Mouse (Mus musculus): Measurements from ENCODE around the gene Sco2.
A peak's percentile ranks its signal among the peaks of the same experiment; 100 is the strongest.

Gene Sco2

GRCm38 (mm10) chr15:89373762-89374248 is at the start of gene Sco2:
TSS of gene Sco2 (minus strand) at chr15:89373846.
- DNase-seq (ENCODE audit: low spot score in 2 of 2) = peak; percentile 83 to 96

DNA sequence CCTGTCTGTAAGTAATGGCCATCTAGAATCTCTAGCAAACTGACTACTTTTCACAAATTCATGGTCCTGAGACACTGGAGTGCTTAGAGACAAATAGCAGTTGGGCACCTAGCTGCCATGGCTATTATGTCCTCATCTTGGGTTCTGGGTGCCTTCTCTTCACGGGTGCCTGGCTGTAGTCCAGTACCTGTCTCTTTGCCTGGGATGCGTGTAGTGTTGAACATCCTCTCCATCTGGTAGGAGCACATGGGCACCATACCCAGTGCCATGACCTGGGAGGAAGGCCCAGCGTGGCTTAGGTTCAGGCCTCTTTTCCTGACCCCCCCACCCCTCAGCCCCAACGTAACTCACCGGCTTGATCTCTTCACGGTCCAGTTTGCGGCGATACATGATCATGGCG is 48.3 kb upstream of the Sco2 start:
- DNase-seq (ENCODE audit: low spot score in 2 of 2) = no peak

GRCm38 (mm10) chr15:89415282-89415681 is 41.6 kb upstream of the Sco2 start:
- no peak for DNase-seq (ENCODE audit: low spot score in 2 of 2)

- DNase-seq (ENCODE audit: low spot score in 2 of 2) = no peak
Measured at GRCm38 (mm10) chr15:89410118-89410517, 36.5 kb upstream of the Sco2 start, which contains the start of gene Syce3. TSS of gene Syce3 (minus strand) at chr15:89410503.

- no peak for DNase-seq (ENCODE audit: low spot score in 2 of 2)
Measured at GRCm38 (mm10) chr15:89406691-89407090, 33.0 kb upstream of the Sco2 start.

- DNase-seq (ENCODE audit: low spot score in 2 of 2) = no peak
Measured at GRCm38 (mm10) chr15:89404831-89405623, 31.4 kb upstream of the Sco2 start.

- DNase-seq (ENCODE audit: low spot score in 2 of 2) = no peak
Measured at GRCm38 (mm10) chr15:89402471-89402870, 28.8 kb upstream of the Sco2 start.

DNA sequence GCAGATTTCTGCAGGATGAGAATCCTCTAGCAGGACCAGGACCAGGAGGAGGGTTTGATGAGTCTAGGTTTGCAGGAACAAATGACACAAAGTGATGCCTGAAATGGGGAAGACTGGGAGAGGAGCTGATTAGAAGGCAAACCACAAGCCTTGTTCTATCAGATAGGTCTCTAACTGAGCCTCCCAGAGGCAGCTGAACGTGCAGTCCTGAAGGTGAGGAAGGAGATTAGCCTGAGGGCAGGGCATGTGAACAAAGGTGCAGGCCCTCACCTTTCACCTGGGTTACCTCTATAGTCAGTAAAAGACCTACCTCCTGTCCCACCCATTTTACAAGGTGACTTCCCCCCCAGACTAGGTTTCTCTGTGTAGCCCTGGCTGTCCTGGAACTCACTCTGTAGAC is 26.1 kb upstream of the Sco2 start:
- no peak for DNase-seq (ENCODE audit: low spot score in 2 of 2)

- DNase-seq (ENCODE audit: low spot score in 2 of 2) = no peak
Measured at GRCm38 (mm10) chr15:89398146-89398545, 24.5 kb upstream of the Sco2 start.

DNA sequence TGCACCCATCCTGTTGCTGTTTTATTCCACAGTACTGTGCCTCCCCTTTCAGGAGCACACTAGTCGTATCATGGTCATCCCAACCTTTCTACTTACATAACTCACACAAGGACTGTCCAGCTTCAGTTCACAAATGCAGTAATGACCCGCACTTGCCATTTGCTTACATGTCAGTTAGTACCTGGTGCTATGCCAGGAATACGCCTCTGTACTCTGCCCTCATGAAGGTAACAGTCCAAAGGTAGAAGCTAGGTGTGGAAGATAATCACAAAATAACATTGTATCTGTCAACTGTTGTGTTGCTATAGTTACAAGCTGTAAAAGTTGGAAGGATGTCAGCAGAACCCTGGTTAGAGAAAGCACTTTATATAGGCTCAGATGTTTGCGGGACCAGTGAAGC is 23.2 kb upstream of the Sco2 start:
- no peak for DNase-seq (ENCODE audit: low spot score in 2 of 2)

- no peak for DNase-seq (ENCODE audit: low spot score in 2 of 2)
Measured at GRCm38 (mm10) chr15:89390081-89390480, 16.4 kb upstream of the Sco2 start.

DNA sequence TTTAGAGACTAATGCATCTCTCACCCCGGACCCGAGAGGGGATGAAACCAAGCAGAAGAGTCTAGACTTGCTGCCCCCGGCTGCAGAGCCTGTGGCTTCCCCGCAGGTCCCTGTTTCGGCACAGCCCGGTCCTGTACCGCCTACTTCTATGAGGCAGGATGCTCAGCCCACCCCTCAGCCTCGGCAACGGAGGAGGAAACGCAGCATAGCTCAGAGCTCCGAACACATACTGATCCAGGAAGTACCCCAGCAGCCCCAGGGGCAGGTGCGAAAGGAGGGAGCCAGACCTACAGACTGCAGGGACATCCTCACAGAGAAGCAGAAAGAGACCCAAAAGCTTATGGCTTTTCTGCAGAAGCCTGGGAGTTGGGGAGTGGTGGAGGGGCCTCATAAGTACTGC is 13.5 kb upstream of the Sco2 start:
- DNase-seq (ENCODE audit: low spot score in 2 of 2) = peak; percentile 23 to 47

DNA sequence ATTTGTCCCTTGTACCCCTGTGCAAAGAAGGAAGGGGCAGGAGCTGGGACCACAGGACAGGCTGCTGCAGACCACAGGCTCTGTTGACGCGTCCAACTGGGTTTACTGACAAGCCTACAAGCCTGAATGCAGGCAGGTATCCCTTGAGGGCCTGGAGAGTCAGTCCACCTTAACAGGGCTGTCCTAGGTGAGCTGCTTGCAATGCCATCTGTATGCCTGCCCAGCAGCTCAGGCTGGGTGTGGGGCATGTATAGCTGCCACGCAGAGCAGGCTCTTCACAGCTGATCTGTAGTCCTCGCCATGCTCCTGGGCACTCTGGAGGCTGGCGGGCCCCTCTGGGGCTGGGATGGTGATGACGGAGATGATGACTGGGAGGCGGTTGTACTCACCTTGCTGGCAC is 11.0 kb upstream of the Sco2 start, which contains the start of gene Klhdc7b:
Gene Klhdc7b, plus strand, starts transcription at position 301 of the 400 bp plus-strand sequence.
- DNase-seq (ENCODE audit: low spot score in 2 of 2) = no peak

DNA sequence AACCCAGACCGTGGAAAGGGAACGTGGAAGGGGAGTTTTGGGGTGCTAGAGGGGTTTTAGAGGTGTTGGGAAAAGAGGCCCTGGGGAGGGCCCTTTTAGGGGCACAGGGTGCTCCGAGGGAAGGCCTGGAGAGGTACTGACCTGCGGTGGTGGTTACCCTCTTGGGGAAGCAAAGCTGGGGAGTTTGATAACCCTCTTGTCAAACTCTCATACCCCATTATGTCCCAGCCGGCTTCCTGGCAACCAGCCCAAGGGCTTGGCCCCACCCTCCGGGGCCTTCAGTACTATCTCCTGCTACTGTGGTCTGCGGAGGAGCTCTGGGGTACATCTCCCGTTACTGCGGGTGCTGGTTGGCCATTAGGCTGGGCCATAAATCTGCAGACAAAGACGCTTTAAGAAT is 5.8 kb upstream of the Sco2 start:
- no peak for DNase-seq (ENCODE audit: low spot score in 2 of 2)

DNA sequence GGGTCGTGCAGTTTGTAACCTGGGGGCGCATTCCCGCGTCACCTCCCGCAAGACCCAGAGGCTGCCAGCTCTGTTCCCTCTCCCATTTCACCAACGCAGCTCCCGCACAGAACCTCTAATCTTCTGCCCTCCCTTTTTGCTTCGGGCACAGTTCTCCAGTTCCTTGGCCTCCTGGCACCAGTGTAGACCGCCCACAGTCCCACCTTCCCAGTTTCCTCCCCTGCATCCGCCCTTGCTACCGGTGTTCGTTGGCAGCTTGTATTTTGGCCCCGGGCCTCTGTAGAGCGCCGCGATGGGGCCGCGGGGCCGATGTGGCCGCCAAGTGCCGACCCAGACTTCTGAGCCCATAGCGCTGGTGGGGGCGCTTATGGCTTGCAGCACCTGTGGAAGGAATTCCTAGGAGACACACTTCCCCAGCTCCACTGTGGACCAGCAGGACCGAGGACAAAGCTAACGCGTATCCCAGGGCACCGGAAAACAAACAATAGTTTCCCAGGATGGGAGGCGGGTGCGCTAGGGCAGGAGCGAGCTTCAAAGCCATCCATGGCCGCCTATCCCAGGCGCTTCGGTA is 5.3 kb upstream of the Sco2 start, which contains the start of gene Odf3b:
Gene Odf3b, minus strand, starts transcription at position 452 of the 571 bp plus-strand sequence.
- DNase-seq (ENCODE audit: low spot score in 2 of 2) = peak in 1 of 2 experiments; percentile 35

DNA sequence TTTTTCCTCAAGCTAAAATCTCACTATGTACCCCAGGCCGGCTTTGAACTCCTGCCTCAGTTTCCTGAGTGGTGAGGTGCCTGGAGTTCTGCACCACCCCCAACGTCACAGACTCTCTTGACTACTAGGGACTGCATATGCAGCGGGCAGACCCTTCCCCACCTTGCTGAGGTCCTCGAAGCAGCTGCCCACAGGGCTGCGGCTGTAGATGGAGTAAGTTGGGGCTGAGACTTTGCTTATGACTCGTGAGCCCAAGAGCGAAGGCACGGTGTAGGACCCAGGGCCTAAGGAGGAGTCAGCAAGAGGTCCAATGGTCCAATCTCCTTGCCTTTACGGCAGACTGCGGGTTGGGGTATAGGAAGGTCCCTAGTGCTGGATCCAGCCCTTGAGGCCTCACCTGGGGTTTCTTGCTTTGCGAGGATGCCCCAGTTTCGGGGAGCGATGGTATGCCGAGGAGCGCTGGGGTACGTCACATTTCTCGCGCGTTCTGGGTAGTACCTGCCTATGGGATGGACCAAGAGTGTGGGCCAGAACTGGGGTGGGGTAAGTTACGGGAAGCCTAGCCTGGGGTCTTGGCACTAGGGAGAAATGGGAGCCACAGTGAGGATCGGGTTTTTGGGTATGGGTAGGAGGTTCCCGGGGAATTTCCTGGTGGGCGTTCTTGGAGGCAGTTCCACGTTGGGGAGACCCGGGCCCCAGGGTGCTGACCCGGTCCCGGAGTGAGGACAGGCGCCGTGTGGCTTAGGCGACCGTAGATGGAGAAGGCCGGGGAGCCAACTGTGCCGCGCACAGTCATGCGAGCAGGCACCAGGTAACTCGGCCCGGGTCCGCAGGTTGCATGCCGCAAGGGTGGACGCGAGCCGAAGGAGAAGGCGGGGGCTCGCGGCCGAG is 4.5 kb upstream of the Sco2 start:
- DNase-seq (ENCODE audit: low spot score in 2 of 2) = no peak

GRCm38 (mm10) chr15:89377362-89377761 is 3.7 kb upstream of the Sco2 start:
- DNase-seq (ENCODE audit: low spot score in 2 of 2) = no peak

DNA sequence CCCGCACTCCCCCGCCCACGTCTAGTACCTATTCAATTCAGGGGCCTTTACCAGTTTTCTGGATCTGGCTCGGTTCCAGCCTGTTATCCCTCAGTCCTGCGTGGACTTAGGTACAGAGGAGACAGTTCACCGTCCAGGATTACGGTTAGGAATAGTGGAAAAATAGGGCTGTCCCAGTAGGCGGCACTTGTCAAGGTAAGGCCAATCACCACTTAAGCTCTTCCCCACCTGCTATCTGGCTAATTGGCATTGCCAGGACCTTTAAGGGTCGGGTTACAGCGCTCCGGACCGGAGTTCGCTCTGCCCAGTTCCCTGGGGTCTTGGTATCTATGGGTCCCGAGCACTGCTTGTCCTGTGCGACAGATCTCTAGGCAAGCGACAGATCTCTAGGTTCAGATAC is 3.3 kb upstream of the Sco2 start, which contains the start of gene Tymp:
Gene Tymp, minus strand, starts transcription at position 83 of the 400 bp plus-strand sequence.
- DNase-seq (ENCODE audit: low spot score in 2 of 2) = no peak

- DNase-seq (ENCODE audit: low spot score in 2 of 2) = no peak
Measured at GRCm38 (mm10) chr15:89376040-89376439, 2.4 kb upstream of the Sco2 start.

GRCm38 (mm10) chr15:89374801-89375534 is 1.3 kb upstream of the Sco2 start:
- no peak for DNase-seq (ENCODE audit: low spot score in 2 of 2)

DNA sequence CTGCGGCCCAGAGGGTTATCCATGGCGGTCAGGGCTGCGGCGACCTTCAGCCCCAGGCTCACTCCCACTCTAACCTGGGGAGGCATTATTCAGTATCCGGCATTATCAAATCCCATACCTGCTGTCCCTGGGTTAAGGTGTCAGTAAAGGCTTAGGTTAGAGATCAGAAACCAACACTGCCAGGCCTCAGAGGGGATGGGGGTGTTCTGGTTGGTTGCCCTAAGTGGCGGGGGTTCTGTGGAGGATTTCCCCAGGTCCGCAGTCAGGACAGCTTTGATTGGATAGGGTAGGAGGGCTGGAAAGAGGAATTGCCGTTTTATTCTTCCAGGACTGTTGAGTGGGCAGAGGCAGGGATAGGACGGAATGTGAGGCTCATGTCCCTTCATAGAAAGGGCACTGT is 694 bp upstream of the Sco2 start:
- DNase-seq (ENCODE audit: low spot score in 2 of 2) = no peak
